Mouse (Mus musculus) thymus, postnatal 10 days (tissue): ENCODE results near the gene Camk2n1.
"Not testable (repeated sequence)": the region's sequence is repeated elsewhere in the genome, so short reads cannot be mapped to it uniquely, and the experiment has no call there.

Experiments
- DNase-seq, 2 experiments: peaks; one replicate each; pipeline ENCODE4 v3.0.0; 2021; ENCODE audit warnings: low spot score in 2 of 2

Gene Camk2n1

GRCm38 (mm10) chr4:138453753-138454570 is at the start of gene Camk2n1:
Camk2n1 (plus strand) TSS chr4:138454314.
- peak in 1 of 2 experiments; percentile 22 for DNase-seq

- peak in 1 of 2 experiments; percentile 27 for DNase-seq
Measured at GRCm38 (mm10) chr4:138404806-138405205, 49.3 kb upstream of the Camk2n1 start.

- no peak for DNase-seq
Measured at GRCm38 (mm10) chr4:138407479-138408194, 46.5 kb upstream of the Camk2n1 start.

GRCm38 (mm10) chr4:138411011-138411410 is 43.1 kb upstream of the Camk2n1 start:
- DNase-seq: no peak

- no peak for DNase-seq
Measured at GRCm38 (mm10) chr4:138411504-138412121, 42.5 kb upstream of the Camk2n1 start.

- DNase-seq: no peak
Measured at GRCm38 (mm10) chr4:138414725-138415124, 39.4 kb upstream of the Camk2n1 start.

- no peak for DNase-seq
Measured at GRCm38 (mm10) chr4:138415991-138416390, 38.1 kb upstream of the Camk2n1 start.

- DNase-seq: no peak
Measured at GRCm38 (mm10) chr4:138416414-138416813, 37.7 kb upstream of the Camk2n1 start.

GRCm38 (mm10) chr4:138417882-138418281 is 36.2 kb upstream of the Camk2n1 start:
- DNase-seq: no peak

- no peak for DNase-seq
Measured at GRCm38 (mm10) chr4:138418340-138418957, 35.7 kb upstream of the Camk2n1 start.

- no peak for DNase-seq
Measured at GRCm38 (mm10) chr4:138425028-138425427, 29.1 kb upstream of the Camk2n1 start.

- not testable (repeated sequence) for DNase-seq
Measured at GRCm38 (mm10) chr4:138425604-138426003, 28.5 kb upstream of the Camk2n1 start.

GRCm38 (mm10) chr4:138426778-138427705 is 27.1 kb upstream of the Camk2n1 start:
- DNase-seq: peak in 1 of 2 experiments; percentile 52

- peak in 1 of 2 experiments; percentile 38 for DNase-seq
Measured at GRCm38 (mm10) chr4:138429778-138430177, 24.3 kb upstream of the Camk2n1 start.

- no peak for DNase-seq
Measured at GRCm38 (mm10) chr4:138431340-138431739, 22.8 kb upstream of the Camk2n1 start.

GRCm38 (mm10) chr4:138434347-138435316 is 19.5 kb upstream of the Camk2n1 start, which contains the start of gene Mul1:
Mul1 (plus strand) TSS chr4:138434671.
- peak; percentile 93 to 95 for DNase-seq

GRCm38 (mm10) chr4:138440062-138440461 is 14.1 kb upstream of the Camk2n1 start:
- DNase-seq: no peak

- no peak for DNase-seq
Measured at GRCm38 (mm10) chr4:138444941-138445340, 9.2 kb upstream of the Camk2n1 start.

- DNase-seq: no peak
Measured at GRCm38 (mm10) chr4:138446981-138447380, 7.1 kb upstream of the Camk2n1 start.
